Mouse (Mus musculus): ENCODE measurements at regions not wholly inside any gene's neighbourhood (a gene's known extent, or its start where the extent isn't known, plus 50 kb on each side); places are given as distances from the start of the nearest gene placed in this dataset.
"Not testable (repeated sequence)": the region's sequence is repeated elsewhere in the genome, so short reads cannot be mapped to it uniquely, and the experiment has no call there.

DNA sequence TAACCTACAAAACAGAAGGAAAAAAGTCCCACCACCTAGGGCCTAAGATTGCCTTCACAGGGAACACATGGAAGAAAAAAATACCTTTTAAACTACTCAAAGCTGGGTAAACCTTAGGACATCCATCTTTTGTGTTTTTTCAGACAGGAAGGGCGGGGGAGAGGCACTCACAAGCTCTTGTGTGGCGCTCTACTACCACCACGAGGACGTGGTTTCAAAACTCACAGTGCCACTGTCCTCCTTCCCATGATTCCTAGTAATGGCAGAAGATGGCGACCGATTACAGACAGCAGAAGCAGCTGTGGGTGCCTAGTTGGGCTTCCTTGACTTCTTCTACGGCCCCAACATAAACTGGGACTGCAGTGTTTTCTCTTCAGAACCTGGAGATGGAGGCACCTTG is 179.3 kb upstream of the Olfr1324 start:
- WGBS, result 71% methylated on average over 7 of the region's 7 CpGs
- Histone ChIP-seq H3K4me3 (replicated peaks; ENCODE audit: low read depth, low read length) (no peak overlapping the region), H3K36me3 (ENCODE audit: insufficient read depth, low read length) (no peaks in the 10 kb centered on the region), H3K9me3 (replicated peaks; ENCODE audit: low read length) (no peaks in the 10 kb centered on the region), H3K27ac (no peak overlapping the region), H3K27me3 (ENCODE audit: insufficient read depth, low read length) (no peaks in the 10 kb centered on the region), H3K4me2 (ENCODE audit: low read length) (no peak overlapping the region), H3K9ac (ENCODE audit: low read depth, low read length) (no peak overlapping the region), H3K4me1 (replicated peaks; ENCODE audit: insufficient read depth, low read length) (no peaks in the 10 kb centered on the region)
- no peak for DNase-seq (ENCODE audit: low spot score)
- peak; percentile 61 for TF ChIP-seq CTCF (IDR thresholded peaks at IDR 0.05; ENCODE audit: low read depth)
- no peak for ATAC-seq (replicated peaks; ENCODE audit: low FRiP score, low read depth)

- peak overlapping the region; percentile 30; the same call in 1 of the 2 replicates for H3K4me2 ChIP-seq (ENCODE audit: low read length)
- 40% methylated on average over 2 of the region's 2 CpGs for WGBS
- not testable (repeated sequence) for H3K4me3 ChIP-seq (replicated peaks; ENCODE audit: low read depth, low read length)
Measured at GRCm38 (mm10) chrX:50605517-50605916, 177.2 kb upstream of the Olfr1324 start.

DNA sequence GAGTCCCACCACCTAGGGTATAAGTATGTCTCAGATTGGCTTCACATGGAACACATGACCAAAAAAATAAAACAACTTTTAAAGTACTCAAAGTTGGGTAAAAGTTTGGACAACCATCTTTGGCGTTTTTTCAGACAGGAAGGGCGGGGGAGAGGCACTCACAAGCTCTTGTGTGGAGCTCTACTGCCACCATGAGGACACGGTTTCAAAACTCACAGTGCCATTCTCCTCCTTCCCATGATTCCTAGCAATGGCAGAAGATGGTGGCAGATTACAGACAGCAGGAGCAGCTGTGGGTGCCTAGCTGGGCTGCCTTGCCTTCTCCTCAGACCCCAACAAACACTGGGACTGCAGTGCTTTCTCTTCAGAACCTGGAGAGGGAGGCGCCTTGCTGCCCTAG is 176.7 kb upstream of the Olfr1324 start:
- H3K27ac ChIP-seq; H3K4me1 ChIP-seq (replicated peaks; ENCODE audit: insufficient read depth, low read length); H3K4me3 ChIP-seq (replicated peaks; ENCODE audit: low read depth, low read length); ATAC-seq (replicated peaks; ENCODE audit: low FRiP score, low read depth); H3K27me3 ChIP-seq (ENCODE audit: insufficient read depth, low read length); H3K9ac ChIP-seq (ENCODE audit: low read depth, low read length); DNase-seq (ENCODE audit: low spot score); H3K9me3 ChIP-seq (replicated peaks; ENCODE audit: low read length); H3K36me3 ChIP-seq (ENCODE audit: insufficient read depth, low read length): not testable (repeated sequence)
- peak overlapping the region; percentile 30; the same call in 1 of the 2 replicates for H3K4me2 ChIP-seq (ENCODE audit: low read length)
- 46% methylated on average over 4 of the region's 4 CpGs for WGBS
- TF ChIP-seq CTCF (IDR thresholded peaks at IDR 0.05; ENCODE audit: low read depth), result peak; percentile 51; the same call in 1 of the 2 replicates

More at GRCm38 (mm10) chrX:50605517-50605916, 177.2 kb upstream of the Olfr1324 start:
- not testable (repeated sequence) for H3K9ac ChIP-seq (ENCODE audit: low read depth, low read length); H3K9me3 ChIP-seq (replicated peaks; ENCODE audit: low read length); H3K36me3 ChIP-seq (ENCODE audit: insufficient read depth, low read length); H3K27ac ChIP-seq; ATAC-seq (replicated peaks; ENCODE audit: low FRiP score, low read depth); H3K27me3 ChIP-seq (ENCODE audit: insufficient read depth, low read length); H3K4me1 ChIP-seq (replicated peaks; ENCODE audit: insufficient read depth, low read length)
- DNase-seq (ENCODE audit: low spot score), result peak; percentile 36
- peak; percentile 68 for TF ChIP-seq CTCF (IDR thresholded peaks at IDR 0.05; ENCODE audit: low read depth)

GRCm38 (mm10) chrX:50602881-50603280 is 174.6 kb upstream of the Olfr1324 start:
- not testable (repeated sequence) for ATAC-seq (replicated peaks; ENCODE audit: low FRiP score, low read depth); H3K27ac ChIP-seq

DNA sequence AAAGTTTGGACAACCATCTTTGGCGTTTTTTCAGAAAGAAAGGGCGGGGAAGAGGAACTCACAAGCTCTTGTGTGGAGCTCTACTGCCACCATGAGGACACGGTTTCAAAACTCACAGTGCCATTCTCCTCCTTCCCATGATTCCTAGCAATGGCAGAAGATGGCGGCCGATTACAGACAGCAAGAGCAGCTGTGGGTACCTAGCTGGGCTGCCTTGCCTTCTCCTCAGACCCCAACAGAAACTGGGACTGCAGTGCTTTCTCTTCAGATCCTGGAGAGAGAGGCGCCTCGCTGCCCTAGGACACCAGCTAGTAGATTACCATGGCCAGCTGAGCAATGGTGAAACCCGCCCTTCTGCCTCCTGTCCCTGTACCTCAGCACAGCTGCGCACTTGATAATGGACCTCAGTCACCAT is 174.2 kb upstream of the Olfr1324 start:
- not testable (repeated sequence) for H3K9ac ChIP-seq (ENCODE audit: low read depth, low read length); H3K36me3 ChIP-seq (ENCODE audit: insufficient read depth, low read length); H3K4me1 ChIP-seq (replicated peaks; ENCODE audit: insufficient read depth, low read length); ATAC-seq (replicated peaks; ENCODE audit: low FRiP score, low read depth); H3K27me3 ChIP-seq (ENCODE audit: insufficient read depth, low read length); H3K9me3 ChIP-seq (replicated peaks; ENCODE audit: low read length); H3K27ac ChIP-seq; DNase-seq (ENCODE audit: low spot score)
- 44% methylated on average over 9 of the region's 9 CpGs for WGBS
- Histone ChIP-seq H3K4me3 (replicated peaks; ENCODE audit: low read depth, low read length) (peak overlapping the region; percentile 13; the same call in 1 of the 2 replicates), H3K4me2 (ENCODE audit: low read length) (peak overlapping the region; percentile 43; the same call in 1 of the 2 replicates)
- TF ChIP-seq CTCF (IDR thresholded peaks at IDR 0.05; ENCODE audit: low read depth), result peak; percentile 44; the same call in 1 of the 2 replicates

More at GRCm38 (mm10) chrX:50602881-50603280, 174.6 kb upstream of the Olfr1324 start:
- H3K27me3 ChIP-seq (ENCODE audit: insufficient read depth, low read length); DNase-seq (ENCODE audit: low spot score); H3K4me1 ChIP-seq (replicated peaks; ENCODE audit: insufficient read depth, low read length); H3K9ac ChIP-seq (ENCODE audit: low read depth, low read length); H3K36me3 ChIP-seq (ENCODE audit: insufficient read depth, low read length); H3K9me3 ChIP-seq (replicated peaks; ENCODE audit: low read length): not testable (repeated sequence)
- WGBS, result 57% methylated on average over 3 of the region's 3 CpGs
- Histone ChIP-seq H3K4me3 (replicated peaks; ENCODE audit: low read depth, low read length) (peak overlapping the region; percentile 13; the same call in 1 of the 2 replicates), H3K4me2 (ENCODE audit: low read length) (peak overlapping the region; percentile 43; the same call in 1 of the 2 replicates)
- TF ChIP-seq CTCF (IDR thresholded peaks at IDR 0.05; ENCODE audit: low read depth), result peak; percentile 69

DNA sequence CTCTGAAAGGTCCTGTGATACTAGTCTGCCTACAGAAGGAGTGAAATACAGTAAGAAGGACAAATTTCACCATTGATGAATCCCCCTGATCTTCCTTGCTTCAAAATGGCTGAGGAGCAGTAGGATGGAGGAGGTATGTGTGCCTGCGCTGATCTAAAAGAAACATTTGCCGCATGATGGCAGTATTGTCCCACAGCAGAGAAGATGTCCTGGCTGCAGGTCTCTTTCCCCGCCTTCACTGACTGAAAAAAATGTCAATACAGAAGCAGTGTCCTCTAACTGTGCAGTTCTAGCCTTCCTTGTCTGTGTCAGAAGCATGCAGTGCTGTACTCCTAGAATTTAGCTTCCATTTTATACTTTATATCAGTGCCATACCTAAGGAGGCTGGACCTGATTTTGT is 172.0 kb upstream of the Olfr1324 start:
- H3K27ac ChIP-seq; H3K9ac ChIP-seq (ENCODE audit: low read depth, low read length); H3K9me3 ChIP-seq (replicated peaks; ENCODE audit: low read length); H3K27me3 ChIP-seq (ENCODE audit: insufficient read depth, low read length); ATAC-seq (replicated peaks; ENCODE audit: low FRiP score, low read depth); H3K36me3 ChIP-seq (ENCODE audit: insufficient read depth, low read length); H3K4me1 ChIP-seq (replicated peaks; ENCODE audit: insufficient read depth, low read length): not testable (repeated sequence)
- DNase-seq (ENCODE audit: low spot score), result peak; percentile 31
- 60% methylated on average over 3 of the region's 3 CpGs for WGBS
- H3K4me2 ChIP-seq (ENCODE audit: low read length), result peak overlapping the region; percentile 38; the same call in 1 of the 2 replicates
- TF ChIP-seq CTCF (IDR thresholded peaks at IDR 0.05; ENCODE audit: low read depth), result peak; percentile 73
- 0 out of 2 replicates have a peak overlapping the region, but pooled peaks have one; percentile 4 for H3K4me3 ChIP-seq (replicated peaks; ENCODE audit: low read depth, low read length)
